Mouse (Mus musculus): ENCODE measurements around the gene Odf3.

Odf3 gene

DNA sequence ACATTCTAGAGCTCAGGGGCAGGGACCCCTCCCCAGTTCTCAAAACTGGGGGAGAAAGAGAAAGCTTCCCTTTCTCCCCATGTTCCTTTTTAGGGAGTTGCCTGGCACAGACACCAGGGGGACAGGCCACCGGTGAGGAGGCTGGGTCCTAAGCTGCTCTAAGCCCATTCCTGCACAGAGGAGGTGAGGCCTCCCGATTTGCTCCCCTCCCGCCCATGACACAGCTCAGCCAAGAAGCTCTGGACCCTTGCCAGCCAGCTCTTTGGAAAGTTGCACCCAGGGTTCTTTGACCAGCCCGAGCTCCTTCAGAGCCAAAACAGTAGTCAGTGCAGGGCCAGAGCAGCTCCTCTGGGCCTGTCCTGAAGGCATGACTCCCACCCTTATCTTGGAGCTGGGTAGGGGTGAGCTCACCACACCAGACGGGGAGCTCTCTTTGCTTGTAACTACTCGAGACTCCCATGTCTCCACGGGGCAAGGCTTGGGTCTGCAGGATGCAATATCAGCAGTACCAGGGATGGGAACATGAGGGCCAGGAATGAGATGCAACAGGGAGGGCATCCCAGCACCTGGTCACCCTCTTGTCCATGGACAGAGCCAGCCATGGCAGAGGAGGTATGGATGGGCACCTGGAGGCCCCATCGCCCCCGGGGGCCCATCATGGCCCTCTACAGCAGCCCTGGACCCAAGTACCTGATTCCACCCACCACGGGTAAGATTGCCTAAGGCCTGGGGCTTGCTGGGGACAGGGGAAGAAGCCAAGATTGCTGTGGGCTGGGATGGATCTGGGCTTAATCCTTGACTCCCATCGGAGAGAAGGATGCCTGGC is at the start of gene Odf3:
TSS of gene Odf3 (plus strand) at position 51 of the 826 bp plus-strand sequence.
- no peak for DNase-seq (ENCODE audit: low read depth, low spot score)

DNA sequence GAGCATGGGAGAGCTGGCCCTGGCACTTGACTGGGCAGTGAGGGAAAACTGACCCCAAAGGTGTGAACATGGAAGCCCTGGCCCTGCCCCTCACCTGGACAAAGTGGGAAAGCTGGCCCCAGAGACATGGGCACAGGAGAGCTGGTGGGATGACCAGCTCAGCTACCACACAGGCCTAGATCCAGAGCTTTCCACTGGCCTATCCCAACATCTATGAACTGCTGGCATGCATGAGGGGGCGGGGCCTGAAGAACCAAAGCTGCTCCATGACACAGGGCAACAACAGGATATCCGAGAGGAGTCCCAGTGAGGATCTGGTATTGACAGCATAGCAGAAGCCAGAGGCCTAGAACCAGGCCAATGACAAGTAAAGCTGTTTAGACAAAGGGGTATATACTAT is 49.4 kb upstream of the Odf3 start:
- DNase-seq (ENCODE audit: low read depth, low spot score) = no peak

DNA sequence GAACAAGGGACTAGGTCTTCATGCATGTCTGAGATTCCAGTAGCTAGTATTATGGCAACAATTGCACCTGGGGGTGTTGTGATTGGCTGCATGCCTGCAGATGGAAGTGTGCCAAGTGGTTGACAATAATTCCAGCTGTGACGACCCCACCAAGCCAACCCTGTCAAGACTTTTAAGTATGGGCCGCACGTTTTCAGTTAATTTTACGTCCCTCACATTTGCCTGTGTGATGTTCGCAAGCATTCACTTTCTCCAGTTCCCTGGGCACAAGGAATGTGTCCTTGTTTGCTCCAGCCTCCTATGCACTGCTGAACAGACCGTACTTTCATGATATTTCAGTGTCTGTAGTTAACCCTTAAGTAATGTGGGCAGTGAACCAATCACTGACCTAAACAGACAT is 45.0 kb upstream of the Odf3 start:
- DNase-seq (ENCODE audit: low read depth, low spot score) = no peak

DNA sequence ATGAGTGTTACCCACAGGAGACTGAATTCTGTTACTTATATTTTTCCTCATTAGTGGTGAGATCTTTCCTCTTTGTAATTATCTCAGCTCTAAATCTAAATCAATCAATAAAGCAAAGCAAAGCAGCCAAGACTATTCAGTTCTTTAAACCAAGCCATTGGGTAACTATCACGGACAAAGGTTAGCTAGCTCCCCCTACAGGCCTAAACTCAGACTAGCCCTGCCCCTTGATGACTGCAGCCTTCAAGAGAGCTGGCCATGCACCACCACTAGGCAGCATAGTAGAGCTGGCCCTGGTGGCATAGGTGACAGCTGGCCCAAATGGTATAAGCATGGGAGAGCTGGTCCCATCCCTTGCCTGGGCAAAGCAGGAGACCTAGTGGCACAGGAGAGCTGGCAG is 41.9 kb upstream of the Odf3 start:
- no peak for DNase-seq (ENCODE audit: low read depth, low spot score)

DNA sequence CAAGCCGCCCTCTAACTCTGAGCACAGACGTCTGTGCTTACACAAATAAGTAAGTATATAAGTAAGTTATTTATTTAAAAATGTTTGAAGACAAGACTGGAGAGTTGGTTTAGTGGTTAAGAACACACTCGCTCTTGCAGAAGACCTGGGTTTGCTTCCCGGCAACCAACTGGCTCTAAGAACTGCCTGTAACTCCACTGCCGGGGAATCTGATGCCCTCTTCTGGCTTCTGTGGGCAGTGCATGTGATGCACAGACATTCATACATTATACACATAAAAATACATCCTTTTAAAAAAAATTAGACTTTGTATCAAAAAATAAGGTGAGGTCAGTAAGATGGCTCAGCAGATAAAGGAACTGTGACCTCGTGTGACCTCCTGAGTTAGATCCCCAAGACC is 37.1 kb upstream of the Odf3 start:
- no peak for DNase-seq (ENCODE audit: low read depth, low spot score)

DNA sequence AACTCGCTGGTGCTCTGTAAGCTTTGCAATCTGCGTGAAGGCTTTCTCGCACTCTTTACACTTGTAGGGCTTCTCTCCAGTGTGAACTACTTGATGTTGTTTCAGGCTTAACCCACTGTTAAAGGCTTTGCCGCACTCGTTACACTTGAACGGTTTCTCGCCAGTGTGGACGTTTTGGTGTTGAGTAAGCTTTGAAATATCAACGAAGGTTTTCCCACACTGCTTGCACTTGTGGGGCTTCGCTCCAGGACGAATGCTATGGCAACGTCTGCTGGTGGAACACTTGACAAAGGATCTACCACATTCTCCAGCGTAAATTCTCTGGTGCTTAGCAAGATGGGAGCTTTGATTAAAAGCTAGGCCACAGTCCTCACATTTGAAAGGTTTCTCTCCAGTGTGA is 35.9 kb upstream of the Odf3 start:
- no peak for DNase-seq (ENCODE audit: low read depth, low spot score)

DNA sequence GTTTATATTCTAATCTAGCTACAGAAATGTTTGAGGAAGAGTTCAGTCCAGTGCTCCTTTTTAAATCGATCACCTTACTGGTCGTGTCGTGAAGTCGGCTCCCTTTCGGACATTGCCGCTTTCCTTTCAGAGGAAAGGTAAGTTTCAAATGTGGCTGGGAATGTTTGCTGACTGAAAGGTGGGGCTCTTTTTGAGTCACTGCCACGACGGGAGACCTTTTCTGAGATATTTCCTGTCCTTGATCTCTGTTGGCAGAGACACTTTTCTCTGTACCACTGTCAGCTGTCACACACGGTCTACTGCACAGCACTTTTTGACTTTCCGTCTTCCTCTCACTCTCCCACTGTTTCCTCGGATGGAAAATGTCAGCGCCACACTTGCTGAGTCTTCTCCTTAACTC is 34.8 kb upstream of the Odf3 start:
- no peak for DNase-seq (ENCODE audit: low read depth, low spot score)

DNA sequence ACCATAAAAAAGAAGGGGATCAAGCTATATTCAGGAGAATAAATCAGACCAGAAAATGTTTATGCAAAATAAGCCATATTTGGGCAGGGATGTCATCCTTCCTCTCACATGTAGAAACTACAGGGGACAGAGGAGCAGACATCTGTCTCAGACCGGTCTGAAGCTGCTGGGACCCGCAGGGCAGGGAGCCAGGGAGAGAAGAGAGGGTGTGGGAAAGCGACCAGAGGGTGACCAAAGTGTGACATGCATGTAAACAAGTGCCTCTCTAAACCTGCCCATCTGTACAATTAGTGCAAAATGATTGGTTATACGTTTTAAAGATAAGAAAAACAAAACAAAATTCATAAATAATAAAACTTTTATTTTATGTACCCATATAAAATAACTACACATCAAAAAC is 27.4 kb upstream of the Odf3 start:
- DNase-seq (ENCODE audit: low read depth, low spot score) = no peak

DNA sequence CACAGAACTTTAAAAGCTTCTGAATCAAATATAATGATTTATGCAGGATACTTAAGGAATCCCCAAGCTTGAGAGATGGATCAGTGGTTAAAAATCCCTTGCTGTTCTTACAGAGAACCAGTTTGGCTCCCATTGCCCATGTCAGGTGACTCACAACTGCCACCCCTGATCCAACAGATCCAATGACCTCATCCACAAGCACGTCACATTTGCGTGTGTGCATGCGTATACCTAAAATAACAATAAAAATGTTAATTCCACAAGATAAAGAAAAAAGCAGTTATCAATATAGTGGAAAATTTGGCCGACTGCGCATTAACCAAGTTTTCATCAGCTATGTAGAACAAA is 26.3 kb upstream of the Odf3 start:
- DNase-seq (ENCODE audit: low read depth, low spot score) = no peak

DNA sequence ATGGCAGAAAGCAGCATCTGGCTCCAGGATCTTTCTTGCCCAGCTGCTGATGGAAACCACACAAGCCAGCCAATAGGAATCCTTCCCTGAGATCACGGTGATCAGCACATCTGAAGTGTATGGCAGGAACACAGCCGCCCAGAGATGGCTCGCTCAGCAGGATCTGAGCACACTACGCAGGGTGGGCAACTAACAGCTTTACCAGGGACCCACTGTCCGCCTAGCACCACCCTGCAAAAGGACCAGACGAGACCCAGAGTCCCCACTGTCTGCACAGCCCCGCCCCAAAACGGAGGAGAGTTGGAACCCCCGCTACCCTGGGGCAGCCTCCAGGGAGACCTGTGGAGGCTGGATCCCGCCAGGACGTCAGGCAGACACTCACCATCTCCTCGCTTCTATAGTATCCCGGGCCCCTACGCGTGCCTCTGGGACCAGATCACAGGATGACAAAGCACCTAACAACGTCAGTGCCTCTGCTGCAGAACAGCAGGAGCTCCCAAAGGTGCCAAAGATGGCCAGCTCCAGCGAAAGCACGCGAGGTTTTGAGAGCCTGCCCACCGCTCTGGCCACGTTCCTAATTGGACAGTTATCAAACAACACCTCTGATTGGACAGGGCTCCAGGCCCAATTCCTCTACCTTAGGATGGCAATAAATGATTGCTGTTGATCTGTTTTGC is 25.8 kb upstream of the Odf3 start, which contains the start of gene Zfp941:
TSS of gene Zfp941 (minus strand) at position 526 of the 677 bp plus-strand sequence.
- DNase-seq (ENCODE audit: low read depth, low spot score) = no peak

DNA sequence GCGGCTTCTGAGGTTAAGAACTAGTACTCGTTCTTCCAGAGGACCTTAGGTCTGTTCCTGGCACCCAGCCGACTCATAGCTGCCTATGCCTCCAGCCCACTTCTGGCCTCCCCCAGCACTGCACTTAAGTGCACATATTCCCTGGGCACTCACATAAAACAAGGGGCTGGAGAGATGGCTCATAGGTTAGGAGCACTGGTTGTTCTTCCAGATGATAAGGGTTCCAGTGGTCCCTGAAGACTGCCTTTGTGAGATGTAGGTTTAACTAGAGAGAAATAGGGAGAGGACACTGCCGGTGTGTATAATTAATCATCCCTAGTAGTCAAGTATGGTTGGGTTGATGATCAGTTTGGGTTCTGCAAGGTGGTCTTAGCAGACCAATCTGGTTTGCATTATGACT is 24.9 kb upstream of the Odf3 start:
- DNase-seq (ENCODE audit: low read depth, low spot score) = no peak

DNA sequence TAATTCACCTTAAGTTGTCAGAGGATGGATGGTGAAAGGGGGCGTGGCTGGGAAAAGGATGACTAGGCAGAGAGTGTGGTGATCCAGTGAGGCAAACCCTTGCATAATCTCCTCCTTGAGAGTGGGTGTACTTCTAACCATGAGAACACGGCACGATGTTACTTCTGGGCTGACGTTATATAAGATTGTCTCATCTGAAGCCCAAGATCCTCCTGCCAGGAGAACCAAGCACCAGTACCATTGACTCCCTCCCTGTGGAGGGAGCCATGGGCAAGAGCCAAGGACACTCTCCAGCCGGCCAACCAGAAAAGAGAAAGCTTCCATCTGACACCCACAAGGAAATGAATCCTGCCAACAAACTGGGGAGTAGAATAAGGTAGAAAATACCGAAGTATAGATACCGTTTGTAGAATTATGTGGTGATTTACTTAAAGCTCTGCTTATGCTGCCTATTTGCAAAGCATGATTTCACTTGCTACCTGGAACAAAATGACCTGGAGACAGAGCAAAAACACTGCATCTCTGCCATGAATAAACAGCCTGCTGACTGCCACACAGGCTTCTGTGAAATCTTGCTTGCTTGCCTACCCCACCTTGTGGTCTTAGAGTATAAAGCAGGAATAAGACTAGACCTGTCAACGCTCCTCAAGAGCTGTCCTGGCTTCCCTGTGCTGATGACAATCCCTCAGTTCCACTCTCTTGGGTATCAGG is 19.3 kb upstream of the Odf3 start:
- no peak for DNase-seq (ENCODE audit: low read depth, low spot score)

DNA sequence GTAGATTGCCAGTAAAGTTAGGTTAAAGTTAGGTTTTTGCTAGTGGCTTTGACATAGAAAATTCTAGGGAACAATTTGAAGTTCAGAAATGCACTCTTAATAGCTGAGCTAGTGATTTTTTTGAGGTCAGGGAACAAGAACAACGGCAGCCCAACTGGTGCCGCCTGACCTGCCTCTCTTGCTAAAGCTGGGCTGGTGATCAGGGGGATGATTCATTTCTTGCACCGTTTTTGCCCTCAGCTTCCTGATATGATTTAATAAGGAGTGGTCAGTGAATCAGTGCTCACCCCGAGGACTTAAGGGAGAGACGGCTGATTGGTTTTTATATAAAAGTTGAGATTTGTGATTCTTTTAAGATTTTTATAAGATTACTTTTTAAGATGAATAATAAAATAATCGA is 16.2 kb upstream of the Odf3 start:
- DNase-seq (ENCODE audit: low read depth, low spot score) = no peak

DNA sequence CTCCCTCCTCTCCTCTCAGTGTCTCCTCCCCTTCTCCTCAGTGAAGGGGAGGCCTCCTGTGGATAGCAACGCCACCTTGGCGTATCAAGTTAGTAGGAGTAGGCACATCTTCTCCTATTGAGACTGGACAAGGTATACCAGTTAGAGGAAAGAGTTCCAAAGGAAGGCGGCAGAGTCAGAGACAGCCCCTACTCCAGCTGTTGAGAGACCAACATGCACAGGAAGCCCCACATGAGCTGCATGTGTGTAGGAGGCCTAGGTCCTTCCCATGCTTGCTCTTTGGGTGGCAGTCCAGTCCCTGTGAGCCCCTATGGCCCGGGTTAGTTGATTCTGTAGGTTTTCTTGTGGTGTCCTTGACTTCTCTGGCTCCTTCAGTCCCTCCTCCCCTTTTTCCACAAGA is 14.3 kb upstream of the Odf3 start:
- DNase-seq (ENCODE audit: low read depth, low spot score) = no peak

DNA sequence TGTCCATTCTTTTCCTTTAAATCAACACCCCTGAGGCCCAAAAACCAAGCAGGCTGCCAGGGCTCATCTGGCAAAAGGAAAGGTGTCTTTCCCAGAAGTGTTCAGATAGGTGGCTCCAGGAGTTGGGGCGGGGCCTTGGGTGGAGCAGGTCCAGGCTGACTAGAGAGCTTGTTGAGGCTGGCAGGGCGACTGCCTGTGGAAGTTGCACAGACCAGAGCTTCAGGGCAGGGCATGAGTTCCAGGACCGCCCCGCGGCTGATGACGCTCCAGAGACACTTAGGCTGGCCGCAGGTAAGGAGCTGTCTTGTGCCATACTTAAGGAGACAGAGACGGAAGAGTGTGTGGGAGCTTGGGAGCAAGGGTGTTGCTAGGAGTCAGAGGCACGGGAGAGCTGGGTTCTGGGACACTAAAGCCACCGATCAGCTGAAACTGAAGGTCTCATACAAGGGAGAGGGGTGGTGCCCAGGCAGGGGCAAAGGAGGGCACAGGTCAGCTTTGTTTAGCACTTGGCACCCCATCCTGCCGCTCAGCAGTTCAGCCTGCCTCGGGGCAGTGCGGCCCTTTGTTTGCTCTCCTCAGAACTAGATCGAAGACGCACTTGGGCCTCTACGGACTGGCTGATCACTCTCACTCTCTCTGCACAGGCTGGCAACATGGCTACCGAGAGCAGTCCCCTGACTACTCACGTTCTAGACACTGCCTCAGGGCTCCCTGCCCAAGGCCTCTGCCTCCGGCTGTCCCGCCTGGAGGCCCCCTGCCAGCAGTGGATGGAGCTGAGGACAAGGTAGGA is 12.4 kb upstream of the Odf3 start, which contains the start of gene Urah:
TSS of gene Urah (plus strand) at position 51 of the 790 bp plus-strand sequence.
- no peak for DNase-seq (ENCODE audit: low read depth, low spot score)

DNA sequence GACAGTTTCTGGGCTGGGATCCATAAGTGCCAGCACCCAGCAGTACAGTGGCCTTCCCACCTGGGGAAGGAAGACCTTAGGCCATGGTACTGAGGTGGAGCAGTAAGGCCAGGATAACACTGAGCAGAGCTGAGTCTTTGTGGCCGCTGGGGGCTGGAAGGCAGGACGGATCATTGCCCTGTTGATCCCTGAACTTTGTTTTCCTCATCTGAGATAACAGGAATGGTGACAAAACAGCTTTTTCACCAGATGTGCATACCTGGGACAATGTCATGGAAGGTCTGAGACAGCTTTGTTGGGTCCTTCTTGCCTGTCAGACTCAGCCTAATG is 11.9 kb upstream of the Odf3 start:
- DNase-seq (ENCODE audit: low read depth, low spot score) = no peak

DNA sequence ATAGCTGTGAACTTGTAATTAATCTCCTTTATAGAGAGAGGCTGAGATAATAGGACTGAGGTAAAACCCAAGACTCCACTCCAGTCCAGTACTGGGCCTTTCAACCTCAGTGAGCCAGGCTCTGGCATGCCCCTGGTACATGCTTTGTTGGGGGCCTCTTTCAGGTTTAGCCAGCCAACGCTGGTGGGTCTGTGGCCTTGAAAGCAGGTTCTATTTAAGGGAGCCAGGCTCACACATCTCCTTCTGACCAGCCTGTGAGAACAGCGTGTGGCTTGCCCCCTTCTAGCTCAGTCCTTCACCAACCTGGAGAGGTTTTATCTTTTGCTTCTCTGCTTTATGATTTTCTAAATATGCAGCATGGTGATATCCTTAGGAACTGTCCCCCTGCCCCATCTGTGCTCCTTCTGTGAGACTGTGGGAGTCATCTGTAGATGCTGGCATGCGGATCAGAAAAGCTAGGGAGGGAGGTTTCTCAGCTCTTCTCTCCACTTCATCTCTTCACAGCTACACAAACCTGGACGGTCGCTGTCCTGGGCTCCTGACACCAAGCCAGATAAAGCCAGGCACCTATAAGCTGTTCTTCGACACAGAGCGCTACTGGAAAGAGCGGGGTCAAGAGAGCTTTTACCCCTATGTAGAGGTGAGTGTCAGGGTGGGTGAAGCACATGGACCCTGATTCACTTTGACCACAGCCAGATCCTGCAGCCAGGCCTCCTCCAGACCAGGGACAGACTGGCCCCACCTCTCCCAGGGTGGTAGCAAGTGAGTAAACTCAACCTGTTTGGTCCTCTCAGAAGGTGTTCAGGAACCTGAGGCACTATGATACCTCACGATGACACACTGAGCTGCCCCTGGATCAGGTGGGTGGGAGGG is 11.1 kb upstream of the Odf3 start:
- no peak for DNase-seq (ENCODE audit: low read depth, low spot score)

DNA sequence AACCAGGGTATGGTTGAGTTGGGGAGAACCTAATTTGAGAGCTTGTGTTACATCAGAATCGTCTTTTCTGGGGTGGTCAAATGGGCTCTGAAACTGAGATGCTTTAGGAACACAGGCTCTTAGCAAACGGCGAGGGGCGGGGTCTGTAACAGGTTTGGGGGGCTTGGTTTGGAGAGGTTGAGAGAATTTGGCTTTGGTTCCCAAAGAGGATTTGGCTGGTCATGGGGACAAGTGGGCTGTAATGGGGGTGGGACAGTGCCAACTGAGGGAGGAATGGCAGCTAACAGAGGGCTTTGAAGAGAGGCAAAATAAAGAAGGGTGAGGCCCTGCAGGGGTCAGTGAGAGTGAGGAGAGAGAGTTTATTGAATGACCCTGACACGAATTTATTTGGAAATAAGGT is 8.0 kb upstream of the Odf3 start:
- no peak for DNase-seq (ENCODE audit: low read depth, low spot score)

DNA sequence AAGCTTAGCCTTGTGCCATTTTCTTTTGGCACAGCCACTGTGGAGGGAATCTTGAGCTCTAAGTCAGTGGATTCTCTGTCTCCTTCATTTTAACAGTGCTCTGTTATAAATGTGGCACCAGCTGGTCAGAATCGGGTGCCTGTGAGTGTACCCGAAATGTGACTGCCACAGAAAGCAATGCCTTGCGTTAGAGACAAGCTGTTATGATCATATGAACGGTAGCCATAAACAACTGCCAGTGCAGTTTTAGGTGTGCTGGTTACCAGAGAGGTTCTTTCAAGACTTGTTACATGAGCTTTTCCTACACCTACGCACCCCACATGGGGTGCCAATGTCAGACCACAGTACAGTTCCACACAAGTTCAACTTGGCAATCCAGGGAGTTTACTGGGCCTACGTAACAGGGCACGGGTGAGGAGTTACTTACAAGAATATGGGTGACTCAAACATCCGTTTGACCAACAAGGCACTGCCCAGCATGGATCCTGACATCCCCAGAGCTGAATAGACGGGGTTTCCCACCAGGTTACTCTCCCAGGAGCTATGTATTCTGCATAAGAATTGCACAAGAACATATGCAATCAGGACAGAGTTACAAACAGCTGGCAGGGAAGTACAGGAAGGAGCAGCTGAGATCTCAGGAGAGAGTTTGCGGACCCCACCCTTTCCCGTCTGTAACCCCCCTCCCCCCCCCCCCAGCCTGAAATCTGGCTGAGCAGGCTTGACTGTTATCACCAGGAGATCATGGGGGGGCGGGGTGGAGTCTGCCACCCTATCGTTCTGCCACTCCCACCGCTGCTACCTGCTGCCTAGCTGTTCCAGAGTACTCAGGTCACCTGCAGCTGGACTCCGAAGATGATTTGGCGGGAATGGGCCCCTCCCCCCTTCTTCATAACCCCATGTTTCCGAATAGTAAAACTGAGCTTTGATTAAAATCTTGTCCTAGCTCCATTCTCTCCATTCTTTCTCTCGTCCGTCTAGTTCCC is 6.6 kb upstream of the Odf3 start:
- no peak for DNase-seq (ENCODE audit: low read depth, low spot score)

DNA sequence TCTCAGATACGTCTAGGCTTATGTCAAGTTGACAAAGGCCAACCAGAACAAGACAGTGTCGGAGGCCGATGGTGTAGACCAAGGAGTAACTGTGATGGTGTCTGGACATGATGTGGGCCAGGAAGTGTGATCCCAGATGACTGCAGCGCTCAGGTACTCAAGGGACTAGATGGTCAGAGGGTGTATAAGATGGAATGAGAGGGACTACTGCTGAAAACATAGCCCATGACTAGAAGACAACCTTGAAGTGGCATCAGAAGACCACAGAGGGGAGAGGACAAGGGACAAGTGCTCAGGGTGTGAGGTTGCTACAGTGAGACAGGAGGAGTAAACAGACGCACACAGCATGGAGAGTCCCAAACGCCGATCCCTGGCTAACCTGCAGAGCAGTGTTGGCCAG is 3.8 kb upstream of the Odf3 start:
- no peak for DNase-seq (ENCODE audit: low read depth, low spot score)

Measured in retina, adult 2 months (tissue).